Mouse (Mus musculus) c-Kit-positive CD71-positive TER-119-positive erythroid progenitor cells, embryonic 14.5 days (primary cell): ENCODE measurements around the gene Pcf11.

Experiments
- DNase-seq: peaks from one replicate; pipeline ENCODE4 v3.0.0-alpha.2; 2013; ENCODE audit warnings: low spot score

Gene Pcf11

GRCm38 (mm10) chr7:92669507-92670471 lies at the start of gene Pcf11:
Pcf11 (minus strand) TSS chr7:92669934.
- peak; percentile 96 for DNase-seq

GRCm38 (mm10) chr7:92715055-92715454 lies 45.3 kb upstream of the Pcf11 start:
- no peak for DNase-seq

- DNase-seq: no peak
These were observed 41.9 kb upstream of the Pcf11 start for GRCm38 (mm10) chr7:92711593-92711992.

- no peak for DNase-seq
These were observed 39.8 kb upstream of the Pcf11 start for GRCm38 (mm10) chr7:92709573-92709972.

- no peak for DNase-seq
These were observed 37.0 kb upstream of the Pcf11 start for GRCm38 (mm10) chr7:92706711-92707110.

GRCm38 (mm10) chr7:92705534-92705933 lies 35.8 kb upstream of the Pcf11 start:
- DNase-seq: no peak

GRCm38 (mm10) chr7:92703661-92704060 lies 33.9 kb upstream of the Pcf11 start:
- DNase-seq: no peak

- no peak for DNase-seq
These were observed 29.0 kb upstream of the Pcf11 start for GRCm38 (mm10) chr7:92698770-92699169.

GRCm38 (mm10) chr7:92696395-92696794 lies 26.7 kb upstream of the Pcf11 start:
- DNase-seq: no peak

GRCm38 (mm10) chr7:92689101-92689500 lies 19.4 kb upstream of the Pcf11 start:
- DNase-seq: no peak

- no peak for DNase-seq
These were observed 18.6 kb upstream of the Pcf11 start for GRCm38 (mm10) chr7:92688299-92688669.

GRCm38 (mm10) chr7:92687556-92688298 lies 18.0 kb upstream of the Pcf11 start:
- no peak for DNase-seq

GRCm38 (mm10) chr7:92677346-92677745 lies 7.6 kb upstream of the Pcf11 start:
- no peak for DNase-seq

GRCm38 (mm10) chr7:92675131-92675530 lies 5.4 kb upstream of the Pcf11 start:
- DNase-seq: no peak

GRCm38 (mm10) chr7:92668791-92669506 lies 785 bp downstream of the Pcf11 start:
- DNase-seq: peak; percentile 56

GRCm38 (mm10) chr7:92666274-92666820 lies 3.4 kb downstream of the Pcf11 start:
- no peak for DNase-seq

GRCm38 (mm10) chr7:92658050-92658449 lies 11.7 kb downstream of the Pcf11 start:
- DNase-seq: no peak

GRCm38 (mm10) chr7:92656386-92656785 lies 13.3 kb downstream of the Pcf11 start:
- no peak for DNase-seq

- no peak for DNase-seq
These were observed 16.4 kb downstream of the Pcf11 start for GRCm38 (mm10) chr7:92653329-92653728.

- DNase-seq: no peak
These were observed 21.9 kb downstream of the Pcf11 start for GRCm38 (mm10) chr7:92647790-92648189.

- no peak for DNase-seq
These were observed 27.4 kb downstream of the Pcf11 start for GRCm38 (mm10) chr7:92642358-92642757.

GRCm38 (mm10) chr7:92638050-92638449 lies 31.7 kb downstream of the Pcf11 start:
- DNase-seq: no peak
